Mouse (Mus musculus) limb, embryonic 12.5 days (tissue): ENCODE results near the gene Hist1h2ab. TPM values are rescaled to one million over a fixed set of nuclear protein-coding genes. Genes with fewer than 3 reads are reported as not detected.

Source experiments
- ATAC-seq: fragments of 200-750 bp; cut with Nextera tagmentation; 2 replicates; pipeline ENCODE4 v1.8.0; 2017; ENCODE audit warnings: low read depth, moderate TSS enrichment; ENCODE audit not compliant: insufficient number of reproducible peaks, insufficient read depth, low FRiP score, low TSS enrichment
- H3K27ac ChIP-seq: fragments of 300-500 bp; sonication (generic); 2 replicates; pipeline ENCODE4 v1.5.1; 2016; ENCODE audit warnings: mild to moderate bottlenecking, moderate library complexity
- H3K27me3 ChIP-seq: fragments of 300-500 bp; sonication (generic); 2 replicates; pipeline ENCODE4 v1.6.1; 2016; ENCODE audit warnings: mild to moderate bottlenecking, moderate library complexity
- H3K36me3 ChIP-seq: fragments of 300-500 bp; sonication (generic); 2 replicates; pipeline ENCODE4 v1.6.1; 2016; ENCODE audit warnings: mild to moderate bottlenecking, moderate library complexity
- H3K4me1 ChIP-seq: fragments of 300-500 bp; sonication (generic); replicated peaks from 2 replicates; pipeline ENCODE4 v1.6.1; 2016
- H3K4me2 ChIP-seq: fragments of 300-500 bp; sonication (generic); 2 replicates; pipeline ENCODE4 v1.6.1; 2016; ENCODE audit warnings: mild to moderate bottlenecking, moderate library complexity
- H3K4me3 ChIP-seq: fragments of 300-500 bp; sonication (generic); replicated peaks from 2 replicates; pipeline ENCODE4 v1.5.1; 2016; ENCODE audit warnings: mild to moderate bottlenecking
- H3K9ac ChIP-seq: fragments of 300-500 bp; sonication (generic); replicated peaks from 2 replicates; pipeline ENCODE4 v1.6.1; 2016; ENCODE audit warnings: mild to moderate bottlenecking, moderate library complexity
- H3K9me3 ChIP-seq: fragments of 300-500 bp; sonication (generic); 2 replicates; pipeline ENCODE4 v1.6.1; 2016; ENCODE audit warnings: mild to moderate bottlenecking, moderate library complexity
- WGBS: fragments of 180-500 bp; shearing (Covaris S2); methylation state at CpG from one replicate; pipeline ENCODE4 v1.1.7; 2016; 5-methylcytosine and 5-hydroxymethylcytosine counted together
- polyA plus RNA-seq: library from polyadenylated mRNA; unstranded; fragments of >200 nt; fragmentation: Nextera tagmentation; extraction: Ambion mirVana; gene quantifications from 2 replicates; pipeline ENCODE4 v1.2.1, GENCODE M21; 2016

Gene Hist1h2ab
- polyA plus RNA-seq, 1 experiment from 2014 or later: 92.9 TPM

DNA sequence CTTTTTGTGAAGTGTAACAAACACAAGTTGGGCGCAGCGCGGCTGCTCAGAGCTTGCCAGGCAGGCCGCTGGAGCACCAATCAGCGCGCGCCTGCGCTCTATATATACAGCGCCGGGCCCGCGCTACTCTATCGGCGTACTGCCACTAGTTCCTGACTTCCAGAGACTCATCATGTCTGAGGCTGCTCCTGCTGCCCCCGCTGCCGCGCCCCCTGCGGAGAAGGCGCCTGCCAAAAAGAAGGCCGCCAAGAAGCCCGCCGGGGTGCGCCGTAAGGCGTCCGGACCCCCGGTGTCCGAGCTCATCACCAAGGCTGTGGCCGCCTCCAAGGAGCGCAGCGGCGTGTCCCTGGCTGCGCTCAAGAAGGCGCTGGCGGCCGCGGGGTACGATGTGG is 12.3 kb upstream of the Hist1h2ab start, which contains the start of gene Hist1h1c:
Hist1h1c (plus strand) TSS at position 132 of the 392 bp plus-strand sequence.
- peaks cover 9% of the 10 kb centered on the region for H3K4me1 ChIP-seq
- WGBS: 0% methylated on average over 35 of the region's 38 CpGs
- peak within 1 kb of the TSS; percentile 89 for H3K9ac ChIP-seq
- H3K9me3 ChIP-seq: no peaks in the 10 kb centered on the region
- H3K27ac ChIP-seq: peak within 1 kb of the TSS; percentile 99
- peak within 1 kb of the TSS; percentile 59 for H3K4me3 ChIP-seq
- H3K4me2 ChIP-seq: peak within 1 kb of the TSS; percentile 86
- ATAC-seq: peak; percentile 95
- H3K27me3 ChIP-seq: no peaks in the 10 kb centered on the region
- no peaks in the 10 kb centered on the region for H3K36me3 ChIP-seq

DNA sequence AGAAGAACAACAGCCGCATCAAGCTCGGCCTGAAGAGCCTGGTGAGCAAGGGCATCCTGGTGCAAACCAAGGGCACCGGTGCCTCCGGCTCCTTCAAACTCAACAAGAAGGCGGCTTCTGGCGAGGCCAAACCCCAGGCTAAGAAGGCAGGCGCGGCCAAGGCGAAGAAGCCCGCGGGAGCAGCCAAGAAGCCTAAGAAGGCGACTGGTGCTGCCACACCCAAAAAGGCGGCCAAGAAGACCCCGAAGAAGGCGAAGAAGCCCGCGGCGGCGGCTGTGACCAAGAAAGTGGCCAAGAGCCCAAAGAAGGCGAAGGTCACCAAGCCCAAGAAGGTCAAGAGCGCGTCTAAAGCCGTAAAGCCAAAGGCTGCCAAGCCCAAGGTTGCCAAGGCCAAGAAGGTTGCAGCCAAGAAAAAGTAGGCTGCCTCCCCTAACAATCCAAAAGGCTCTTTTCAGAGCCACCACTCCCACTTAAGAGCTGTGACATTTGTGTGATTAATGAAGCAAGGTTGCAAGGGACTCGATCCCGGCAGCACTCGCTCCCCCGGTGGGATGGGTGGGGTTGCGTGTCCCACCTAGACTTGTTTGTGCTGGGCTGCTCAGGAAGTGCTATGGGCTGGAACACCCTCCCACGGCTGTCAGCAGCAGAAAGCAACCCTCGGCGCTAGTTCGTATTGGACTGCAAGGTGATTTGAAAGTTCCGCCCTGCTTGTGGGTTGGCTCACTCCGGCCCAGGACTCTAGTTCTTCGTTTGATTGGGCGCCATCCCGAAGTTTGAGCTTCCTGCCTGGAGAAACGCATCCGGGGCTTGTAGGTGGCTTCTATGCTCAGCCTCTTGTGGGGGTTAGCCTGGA is 11.6 kb upstream of the Hist1h2ab start:
- Histone ChIP-seq H3K4me2 (peak overlapping the region; percentile 86), H3K4me3 (peak overlapping the region; percentile 59), H3K9ac (peak overlapping the region; percentile 89), H3K36me3 (no peaks in the 10 kb centered on the region), H3K27me3 (no peaks in the 10 kb centered on the region), H3K27ac (peak overlapping the region; percentile 99), H3K4me1 (peaks cover 14% of the 10 kb centered on the region), H3K9me3 (no peaks in the 10 kb centered on the region)
- WGBS: under 1% methylated on average over 39 of the region's 39 CpGs
- peak; percentile 92 for ATAC-seq

DNA sequence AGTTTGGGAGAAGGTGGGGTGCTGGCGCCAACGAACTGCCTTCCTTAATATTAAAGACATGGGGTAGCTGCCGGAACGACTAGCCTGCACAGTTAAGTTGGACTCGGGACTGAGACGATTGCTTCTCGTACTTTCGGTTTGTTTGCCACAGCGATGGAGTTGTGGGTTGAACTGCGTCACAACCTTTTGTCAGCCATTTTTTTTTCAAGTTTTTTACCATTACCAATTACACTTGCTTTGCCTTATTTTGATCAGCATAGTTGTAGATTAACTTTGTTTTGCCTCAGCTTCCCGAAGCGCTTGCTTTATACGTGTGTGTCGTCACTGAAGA is 11.0 kb upstream of the Hist1h2ab start:
- H3K4me3 ChIP-seq: peak overlapping the region; percentile 59
- H3K9ac ChIP-seq: peak overlapping the region; percentile 89
- H3K27ac ChIP-seq: peak overlapping the region; percentile 99
- no peaks in the 10 kb centered on the region for H3K9me3 ChIP-seq
- no peaks in the 10 kb centered on the region for H3K36me3 ChIP-seq
- H3K4me1 ChIP-seq: peaks cover 18% of the 10 kb centered on the region
- 2% methylated on average over 14 of the region's 14 CpGs for WGBS
- H3K4me2 ChIP-seq: peak overlapping the region; percentile 86
- no peaks in the 10 kb centered on the region for H3K27me3 ChIP-seq
- ATAC-seq: no peak

DNA sequence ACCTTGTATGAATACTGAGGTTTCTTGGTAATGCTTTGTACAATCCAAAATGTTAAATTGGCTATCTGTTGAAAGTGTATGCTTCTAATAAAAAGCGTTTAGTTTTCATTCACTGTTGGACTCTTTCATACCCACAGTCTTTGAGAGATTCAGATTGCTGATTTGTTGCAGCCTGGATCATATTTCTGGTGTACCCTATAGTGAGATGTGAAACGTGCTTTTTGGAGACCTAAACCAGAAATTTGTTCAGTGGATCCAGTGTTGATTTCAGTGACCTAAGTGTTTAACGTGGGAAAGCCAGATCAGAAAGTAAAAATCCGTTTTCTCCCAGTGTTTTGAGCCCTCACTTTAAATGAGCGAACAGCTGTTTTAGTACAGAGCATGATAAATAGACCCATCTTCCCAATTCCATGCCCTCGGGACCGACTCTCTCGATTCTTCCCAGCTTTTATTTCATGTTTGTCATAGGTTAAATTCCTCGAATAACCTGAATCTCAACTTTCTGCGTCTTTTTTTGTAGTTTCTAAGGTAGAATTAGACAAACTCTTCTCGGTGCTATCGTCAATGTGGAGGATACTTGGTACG is 10.6 kb upstream of the Hist1h2ab start:
- peak overlapping the region; percentile 89 for H3K9ac ChIP-seq

DNA sequence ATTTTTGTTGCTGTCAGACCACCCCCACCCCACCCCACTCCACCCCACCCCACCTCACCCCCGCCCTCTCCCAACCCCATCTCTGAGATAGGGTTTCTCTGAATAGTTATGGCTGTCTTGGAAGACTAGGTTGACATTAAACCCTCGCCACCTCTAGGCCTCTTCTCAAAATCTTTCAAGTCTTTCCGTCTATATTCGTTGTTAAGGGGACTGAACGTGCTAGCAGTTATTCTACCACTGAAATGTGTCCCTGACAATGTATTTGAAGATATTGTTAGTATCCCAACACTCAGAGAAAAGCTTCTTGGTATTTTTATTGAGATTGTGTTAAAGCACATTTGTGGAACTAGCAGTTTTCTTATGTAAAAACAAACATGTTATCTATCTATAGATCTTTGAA is 10.0 kb upstream of the Hist1h2ab start:
- peaks cover 18% of the 10 kb centered on the region for H3K4me1 ChIP-seq
- peak overlapping the region; percentile 86 for H3K4me2 ChIP-seq
- H3K27me3 ChIP-seq: no peaks in the 10 kb centered on the region
- H3K4me3 ChIP-seq: peak overlapping the region; percentile 59
- H3K36me3 ChIP-seq: no peaks in the 10 kb centered on the region
- H3K27ac ChIP-seq: peak overlapping the region; percentile 99
- no peak for ATAC-seq
- 65% methylated on average over 5 of the region's 5 CpGs for WGBS
- no peaks in the 10 kb centered on the region for H3K9me3 ChIP-seq
- peak overlapping the region; percentile 89 for H3K9ac ChIP-seq

More for the DNA sequence above, 10.6 kb upstream of the Hist1h2ab start:
- 36% methylated on average over 13 of the region's 13 CpGs for WGBS
- peaks cover 18% of the 10 kb centered on the region for H3K4me1 ChIP-seq
- peak overlapping the region; percentile 86 for H3K4me2 ChIP-seq
- peak overlapping the region; percentile 59 for H3K4me3 ChIP-seq
- no peaks in the 10 kb centered on the region for H3K9me3 ChIP-seq
- no peaks in the 10 kb centered on the region for H3K36me3 ChIP-seq
- no peak for ATAC-seq
- no peaks in the 10 kb centered on the region for H3K27me3 ChIP-seq
- peak overlapping the region; percentile 99 for H3K27ac ChIP-seq

DNA sequence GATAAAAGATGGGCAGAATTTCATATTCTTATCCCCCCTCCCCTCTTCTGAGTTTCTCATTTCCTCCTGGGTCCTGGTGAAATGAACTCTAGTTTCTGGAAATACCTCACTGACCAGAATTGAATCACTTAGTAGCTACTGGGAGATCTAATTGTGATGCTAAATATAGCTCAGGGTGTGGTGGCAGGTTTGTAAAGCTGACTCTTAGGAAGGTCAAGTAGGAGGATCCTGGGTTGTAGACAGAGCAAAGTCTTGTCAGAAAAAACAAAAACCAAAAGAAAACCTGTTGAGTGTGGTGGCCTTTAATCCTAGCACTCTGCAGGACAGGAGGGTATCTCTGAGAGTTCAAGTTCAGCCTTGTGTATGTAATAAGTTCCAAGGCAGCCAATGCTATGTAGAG is 8.9 kb upstream of the Hist1h2ab start:
- Histone ChIP-seq H3K4me3 (no peak overlapping the region), H3K27ac (no peak overlapping the region), H3K9ac (no peak overlapping the region), H3K4me1 (peaks cover 18% of the 10 kb centered on the region), H3K27me3 (no peaks in the 10 kb centered on the region), H3K9me3 (no peaks in the 10 kb centered on the region), H3K4me2 (no peak overlapping the region), H3K36me3 (no peaks in the 10 kb centered on the region)
- ATAC-seq: no peak

DNA sequence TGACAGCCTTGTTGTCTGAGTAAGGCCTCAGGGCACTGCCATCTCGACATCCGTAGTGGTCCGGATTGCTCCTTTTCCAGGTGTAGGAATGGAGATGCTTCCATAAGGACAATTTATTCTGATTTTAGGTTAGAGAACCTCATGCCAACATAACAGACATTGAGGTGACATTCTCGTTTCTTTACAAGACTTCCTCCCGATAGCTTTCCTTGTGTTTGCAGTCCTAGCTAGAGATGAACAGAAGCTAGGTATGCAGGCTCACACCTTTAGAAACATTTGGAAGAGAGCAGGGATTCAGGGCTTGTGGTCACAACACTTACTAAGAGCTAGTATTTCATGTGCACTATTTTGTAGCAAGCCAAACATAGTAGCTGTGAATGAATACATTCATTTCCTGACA is 7.7 kb upstream of the Hist1h2ab start:
- Histone ChIP-seq H3K27me3 (no peaks in the 10 kb centered on the region), H3K27ac (peak overlapping the region; percentile 66), H3K9ac (no peak overlapping the region), H3K4me1 (peaks cover 29% of the 10 kb centered on the region), H3K9me3 (no peaks in the 10 kb centered on the region), H3K36me3 (no peaks in the 10 kb centered on the region), H3K4me2 (no peak overlapping the region), H3K4me3 (no peak overlapping the region)
- 83% methylated on average over 5 of the region's 5 CpGs for WGBS
- no peak for ATAC-seq

DNA sequence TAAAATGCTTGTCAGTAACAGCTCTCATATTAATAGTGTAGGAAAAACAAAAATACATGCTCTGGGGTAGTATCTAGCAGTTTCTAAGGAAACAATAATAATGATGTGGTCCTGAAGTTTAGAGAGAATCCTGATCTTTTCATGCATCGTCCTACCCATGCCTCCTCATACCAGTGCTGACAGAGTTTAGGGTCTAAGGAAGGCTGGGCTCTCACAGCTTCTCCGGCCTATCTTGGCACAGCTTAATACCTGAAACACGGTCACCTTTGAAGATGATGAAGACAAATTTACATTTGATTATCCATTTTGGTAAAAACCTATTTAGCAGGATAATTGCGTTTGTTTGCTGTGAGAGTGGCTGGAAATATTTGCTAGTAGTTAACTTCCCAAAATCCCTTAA is 7.0 kb upstream of the Hist1h2ab start:
- no peak for ATAC-seq
- WGBS: 42% methylated on average over 4 of the region's 4 CpGs
- peak overlapping the region; percentile 61; the same call in 1 of the 2 replicates for H3K9ac ChIP-seq

DNA sequence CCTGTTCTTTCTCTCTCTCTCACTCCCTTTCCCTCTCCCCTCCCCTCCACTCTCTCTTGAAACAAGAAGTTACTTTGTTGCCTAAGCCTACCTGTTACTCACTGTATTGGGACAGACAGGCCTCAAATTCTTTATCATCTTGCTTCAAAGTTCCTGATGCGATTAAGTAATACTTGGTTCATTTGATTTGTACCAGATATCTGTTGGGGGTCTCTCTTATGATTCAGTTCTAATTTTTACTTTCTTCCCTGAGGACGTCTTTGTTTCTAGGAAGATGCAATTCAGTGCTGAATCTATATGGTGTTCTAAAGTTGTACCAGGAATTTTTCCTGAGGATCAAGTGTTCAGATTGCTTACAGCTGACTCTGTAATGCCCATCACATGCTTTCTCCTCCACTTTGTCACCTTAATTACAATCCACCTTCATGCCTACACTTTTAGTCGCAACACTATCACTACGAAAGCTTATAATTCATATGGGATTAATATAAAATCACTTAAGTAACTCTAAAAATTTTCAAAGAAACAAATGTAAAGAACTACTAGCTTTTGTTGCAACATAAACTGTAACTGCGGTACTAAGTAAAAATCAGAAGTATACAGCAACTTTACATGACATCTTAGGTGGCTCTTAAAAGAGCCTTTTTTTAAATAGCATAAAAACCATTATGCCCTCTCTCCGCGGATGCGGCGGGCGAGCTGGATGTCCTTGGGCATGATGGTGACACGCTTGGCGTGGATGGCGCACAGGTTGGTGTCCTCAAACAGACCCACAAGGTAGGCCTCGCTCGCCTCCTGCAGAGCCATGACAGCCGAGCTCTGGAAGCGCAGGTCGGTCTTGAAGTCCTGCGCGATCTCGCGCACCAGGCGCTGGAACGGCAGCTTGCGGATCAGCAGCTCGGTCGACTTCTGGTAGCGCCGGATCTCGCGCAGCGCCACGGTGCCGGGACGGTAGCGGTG is 6.2 kb upstream of the Hist1h2ab start:
- WGBS: under 1% methylated on average over 16 of the region's 36 CpGs
- Histone ChIP-seq H3K9me3 (no peaks in the 10 kb centered on the region), H3K4me2 (peak overlapping the region; percentile 66), H3K27ac (peak overlapping the region; percentile 99), H3K36me3 (no peaks in the 10 kb centered on the region), H3K9ac (peak overlapping the region; percentile 61), H3K4me3 (peak overlapping the region; percentile 43), H3K4me1 (peaks cover 34% of the 10 kb centered on the region), H3K27me3 (no peaks in the 10 kb centered on the region)
- ATAC-seq: no peak

More for the DNA sequence above, 7.0 kb upstream of the Hist1h2ab start:
- Histone ChIP-seq H3K27ac (peak overlapping the region; percentile 99), H3K36me3 (no peaks in the 10 kb centered on the region), H3K27me3 (no peaks in the 10 kb centered on the region), H3K4me3 (peak overlapping the region; percentile 43), H3K4me1 (peaks cover 34% of the 10 kb centered on the region), H3K4me2 (peak overlapping the region; percentile 66), H3K9me3 (no peaks in the 10 kb centered on the region)

DNA sequence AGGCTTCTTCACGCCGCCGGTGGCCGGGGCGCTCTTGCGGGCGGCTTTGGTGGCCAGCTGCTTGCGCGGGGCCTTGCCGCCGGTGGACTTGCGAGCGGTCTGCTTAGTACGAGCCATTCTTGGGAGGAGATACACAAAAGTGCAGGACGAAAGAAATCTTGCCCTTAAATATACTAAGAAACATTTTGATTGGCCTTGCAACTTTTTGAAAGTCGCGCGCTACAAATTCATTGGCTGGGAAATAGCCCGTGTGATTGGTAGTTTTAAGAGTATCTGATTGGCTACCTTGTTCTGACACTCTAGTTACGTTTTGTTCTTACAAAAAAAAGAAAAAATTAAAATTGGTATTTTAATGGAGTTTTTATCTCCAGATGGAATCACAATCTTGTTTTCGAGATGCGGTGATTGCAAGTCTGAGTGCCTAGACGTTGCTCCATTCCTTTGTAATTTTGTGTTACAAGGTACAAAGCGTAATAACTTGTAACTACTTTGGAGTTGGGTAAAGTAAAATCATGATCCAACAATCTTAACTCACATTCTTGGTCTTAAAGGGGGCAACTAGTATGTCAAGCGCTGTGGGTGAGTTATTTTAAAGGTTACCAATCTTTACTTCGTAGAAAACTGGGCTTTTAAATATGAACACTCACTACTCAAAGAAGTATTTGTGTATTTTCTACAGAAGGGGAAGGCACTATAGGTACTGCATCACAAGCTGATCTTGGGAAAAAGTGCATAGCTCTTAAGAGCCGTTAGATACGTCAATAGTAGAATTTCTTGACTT is 5.4 kb upstream of the Hist1h2ab start, which contains the start of gene Hist1h3c:
Hist1h3c (minus strand) TSS at position 222 of the 781 bp plus-strand sequence.
- peak within 1 kb of the TSS; percentile 99 for H3K27ac ChIP-seq
- H3K27me3 ChIP-seq: no peaks in the 10 kb centered on the region
- H3K4me1 ChIP-seq: peaks cover 29% of the 10 kb centered on the region
- under 1% methylated on average over 26 of the region's 28 CpGs for WGBS
- no peaks in the 10 kb centered on the region for H3K36me3 ChIP-seq
- peak within 1 kb of the TSS; percentile 43 for H3K4me3 ChIP-seq
- peak; percentile 76 for ATAC-seq
- peak within 1 kb of the TSS; percentile 66 for H3K4me2 ChIP-seq
- no peaks in the 10 kb centered on the region for H3K9me3 ChIP-seq
- H3K9ac ChIP-seq: peak within 1 kb of the TSS; percentile 69
